Mouse (Mus musculus) naive thymus-derived CD4-positive, alpha-beta T cell, adult 2 months (primary cell): ENCODE measurements around the gene M1ap.

Experiments used
- DNase-seq: peaks from one replicate; pipeline ENCODE4 v3.0.0-alpha.2; 2011; ENCODE audit warnings: low read depth

The M1ap gene

DNA sequence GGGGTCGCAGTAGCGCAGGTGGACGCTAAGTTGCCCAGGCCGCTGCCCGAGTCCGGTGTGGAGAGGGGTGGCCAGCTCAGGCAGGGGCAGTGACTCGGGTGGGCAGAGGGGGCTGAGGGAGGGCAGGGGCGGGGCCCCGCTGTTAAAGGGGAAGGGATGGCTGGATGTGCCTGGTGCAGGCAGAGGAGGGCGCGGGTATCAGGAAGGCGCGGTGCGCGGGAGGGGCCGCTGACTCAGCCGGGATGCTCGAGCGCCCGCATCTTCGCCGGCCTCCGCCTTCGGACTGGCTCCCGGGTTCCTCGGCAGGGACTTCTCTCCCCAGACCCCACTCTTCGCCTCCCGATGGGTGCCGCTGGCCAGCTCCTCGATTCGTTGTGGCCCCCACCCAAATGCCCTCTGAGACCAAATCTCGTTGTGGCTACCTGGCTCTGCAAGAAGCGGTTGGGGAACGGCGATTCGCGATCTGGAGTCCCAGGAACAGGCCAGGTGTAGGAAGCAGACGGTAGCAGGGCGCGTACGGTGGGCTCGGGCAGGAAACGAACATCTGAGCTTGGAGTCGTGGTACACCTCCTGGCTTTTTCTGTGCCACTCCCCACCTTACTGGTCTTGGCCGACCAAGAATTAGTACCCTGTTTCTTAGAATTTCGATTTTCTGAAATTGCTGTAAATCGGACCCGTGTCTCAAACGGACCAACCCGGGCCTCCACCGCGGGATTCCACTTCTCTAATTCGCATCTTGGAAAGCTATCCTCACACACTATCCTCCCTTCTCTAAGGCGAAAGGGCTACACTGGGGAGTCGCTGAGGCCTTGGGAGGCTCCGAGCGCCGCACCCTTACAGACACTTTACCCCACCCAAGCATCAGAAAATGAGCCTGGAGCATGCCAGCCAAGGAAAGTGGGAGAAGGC lies 123.9 kb downstream of the M1ap start:
- DNase-seq = peak; percentile 62

DNA sequence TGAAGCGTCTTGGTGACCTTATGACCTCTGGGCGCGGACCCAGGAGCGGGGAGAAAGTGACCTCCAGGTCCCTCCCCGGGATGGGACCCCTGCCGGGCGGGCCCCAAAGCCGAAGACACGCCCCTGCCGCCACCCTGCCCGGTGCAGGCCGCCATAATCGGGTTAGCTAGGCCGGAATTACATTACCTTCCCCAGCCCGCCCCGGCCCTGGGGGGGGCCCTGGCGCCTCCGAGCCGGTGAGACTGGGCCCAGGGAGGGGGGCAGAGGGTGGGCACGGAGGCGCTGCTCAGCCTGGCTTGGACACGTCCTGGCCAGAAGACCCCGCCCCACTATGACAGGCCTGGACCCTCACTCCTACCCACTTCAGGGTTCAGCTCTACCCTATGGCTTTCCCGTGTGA lies 124.5 kb downstream of the M1ap start:
- DNase-seq = no peak

- DNase-seq = peak; percentile 77
Measured at GRCm38 (mm10) chr6:83074979-83075378, 128.3 kb downstream of the M1ap start.

DNA sequence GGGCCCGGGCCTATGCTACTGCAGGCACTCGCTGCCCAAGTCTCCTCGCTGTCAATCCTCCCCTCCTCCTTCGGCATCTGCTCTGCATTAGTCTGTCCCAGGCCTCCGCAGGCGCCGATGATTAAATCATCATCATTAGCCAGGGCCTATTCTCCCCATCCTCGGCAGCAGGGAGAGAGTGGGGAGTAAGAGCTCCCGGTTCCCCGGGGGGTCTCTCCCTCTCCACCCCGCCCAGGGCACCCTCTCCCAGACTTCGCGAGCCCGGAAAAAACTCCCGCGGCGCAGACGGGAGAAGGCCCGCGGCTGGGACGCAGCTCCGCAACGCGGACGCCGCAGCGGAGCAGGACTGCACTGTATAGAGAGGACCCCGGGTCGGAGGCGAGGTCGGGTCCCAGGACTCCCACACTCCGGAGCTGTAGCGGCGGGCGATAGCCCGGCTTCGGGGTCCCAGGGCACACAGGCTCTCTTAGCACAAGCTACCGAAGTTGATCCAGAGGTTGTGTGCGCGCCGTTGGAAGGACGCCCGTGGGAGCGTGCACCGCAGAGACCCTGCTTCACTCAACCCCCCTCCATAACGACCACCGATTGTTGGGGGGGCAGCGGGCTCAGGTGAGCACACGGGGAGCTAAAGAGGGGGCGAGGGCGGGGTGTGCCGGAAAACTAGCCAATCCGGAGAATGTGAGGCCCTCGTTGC lies 131.1 kb downstream of the M1ap start, which contains the start of gene Pcgf1:
TSS of gene Pcgf1 (plus strand) at position 240 of the 694 bp plus-strand sequence.
- DNase-seq = peak; percentile 56

DNA sequence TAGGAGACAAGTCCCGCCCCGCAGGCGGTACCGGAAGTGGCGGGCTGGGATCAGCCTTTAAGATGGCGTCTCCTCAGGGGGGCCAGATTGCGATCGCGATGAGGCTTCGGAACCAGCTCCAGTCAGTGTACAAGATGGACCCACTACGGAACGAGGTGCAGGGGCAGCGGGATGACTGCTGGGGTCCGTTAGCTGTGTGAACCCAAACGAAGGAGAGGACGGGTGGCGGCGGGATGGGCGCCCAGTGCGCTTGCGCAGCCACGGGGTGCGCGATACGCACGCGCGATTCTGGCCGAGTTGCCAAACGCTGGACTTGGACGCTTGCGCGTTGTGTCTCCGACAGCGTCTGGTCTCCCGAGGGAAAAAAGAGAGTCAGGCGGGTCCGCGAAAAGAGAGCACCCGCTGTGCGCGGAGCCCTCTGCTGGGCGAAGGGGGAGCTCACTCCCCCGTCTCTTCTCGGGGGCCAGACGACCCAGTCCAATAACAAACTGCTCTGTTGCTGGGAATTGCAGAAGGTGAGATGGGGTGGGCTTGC lies 131.7 kb downstream of the M1ap start:
- DNase-seq = peak; percentile 100
